Mouse (Mus musculus) heart, postnatal 0 days (tissue): ENCODE data around the gene Ms4a15. TPM values are rescaled to one million over a fixed set of nuclear protein-coding genes. Genes with fewer than 3 reads are reported as not detected.

Experiments
- ATAC-seq: fragments of 200-750 bp; cut with Nextera tagmentation; 2 replicates; pipeline ENCODE4 v1.8.0; 2017; ENCODE audit warnings: low read depth, moderate number of reproducible peaks, moderate library complexity; ENCODE audit not compliant: insufficient read depth
- DNase-seq: peaks from one replicate; pipeline ENCODE4 v3.0.0-alpha.2; 2016; ENCODE audit warnings: low spot score
- H3K27ac ChIP-seq: fragments of 300-500 bp; sonication (generic); 2 replicates; pipeline ENCODE4 v1.5.1; 2014; ENCODE audit warnings: low read depth, mild to moderate bottlenecking
- H3K27me3 ChIP-seq: fragments of 300-500 bp; sonication (generic); 2 replicates; pipeline ENCODE4 v1.6.1; 2014; ENCODE audit warnings: low read length, mixed read lengths; ENCODE audit not compliant: control insufficient read depth, insufficient read depth
- H3K36me3 ChIP-seq: fragments of 300-500 bp; sonication (generic); replicated peaks from 2 replicates; pipeline ENCODE4 v1.6.1; 2014; ENCODE audit warnings: low read length, mixed read lengths; ENCODE audit not compliant: control insufficient read depth, insufficient read depth
- H3K4me1 ChIP-seq: fragments of 300-500 bp; sonication (generic); 2 replicates; pipeline ENCODE4 v1.6.1; 2014; ENCODE audit warnings: antibody characterized with exemption; ENCODE audit not compliant: control insufficient read depth, insufficient read depth
- H3K4me2 ChIP-seq: fragments of 300-500 bp; sonication (generic); 2 replicates; pipeline ENCODE4 v1.6.1; 2014; ENCODE audit warnings: low read depth, mild to moderate bottlenecking, low read length, moderate library complexity
- H3K4me3 ChIP-seq: fragments of 300-500 bp; sonication (generic); 2 replicates; pipeline ENCODE4 v1.5.1; 2014; ENCODE audit warnings: low read depth, low read length
- H3K9ac ChIP-seq: fragments of 300-500 bp; sonication (generic); replicated peaks from 2 replicates; pipeline ENCODE4 v1.6.1; 2014; ENCODE audit warnings: low read depth, low read length, mixed read lengths
- H3K9me3 ChIP-seq: fragments of 300-500 bp; sonication (generic); replicated peaks from 2 replicates; pipeline ENCODE4 v1.6.1; 2016; ENCODE audit warnings: low read length; ENCODE audit not compliant: control insufficient read depth
- CTCF ChIP-seq: IDR thresholded peaks from 2 replicates; pipeline ENCODE4 v1.5.1; 2016; ENCODE audit warnings: antibody characterized with exemption, control low read depth, low read depth
- EP300 ChIP-seq: IDR thresholded peaks from 2 replicates; pipeline ENCODE4 v1.6.1; 2016; ENCODE audit warnings: antibody characterized with exemption, low read depth
- WGBS: fragments of 180-500 bp; shearing (Covaris S2); extraction: QIAGEN DNeasy Blood & Tissue Kit; methylation state at CpG from one replicate; pipeline ENCODE4 v1.1.7; 2014; 5-methylcytosine and 5-hydroxymethylcytosine counted together
- polyA plus RNA-seq: library from polyadenylated mRNA; unstranded; fragments of >200 nt; fragmentation: Nextera tagmentation; extraction: Ambion mirVana; gene quantifications from 2 replicates; pipeline ENCODE4 v1.2.1, GENCODE M21; 2015
- total RNA-seq: library from RNA; depleted of rRNA; stranded (reverse); fragments of >200 nt; gene quantifications from 2 replicates; pipeline ENCODE4 v1.2.3, GENCODE M21; 2014; ENCODE audit warnings: low replicate concordance

Ms4a15 gene
- total and polyA plus RNA-seq, 2 experiments from 2014 or later, result not detected

GRCm38 (mm10) chr19:10983146-10983545 lies 9.9 kb downstream of the Ms4a15 start:
- TF ChIP-seq CTCF, result peak; percentile 37; the same call in 1 of the 2 replicates
- no peak for TF ChIP-seq EP300
- H3K4me1 ChIP-seq, result 0 out of 2 replicates have a peak, but pooled peaks cover 4% of the 10 kb centered on the region
- ATAC-seq (no peak), DNase-seq (no peak)
- H3K27ac ChIP-seq, result no peak overlapping the region
- H3K9ac ChIP-seq, result no peak overlapping the region
- 0 out of 2 replicates have a peak overlapping the region, but pooled peaks have one; percentile 21 for H3K4me2 ChIP-seq
- H3K4me3 ChIP-seq, result no peak overlapping the region
- no peaks in the 10 kb centered on the region for H3K27me3 ChIP-seq
- no peaks in the 10 kb centered on the region for H3K9me3 ChIP-seq
- 14% methylated on average over 14 of the region's 14 CpGs for WGBS
- no peaks in the 10 kb centered on the region for H3K36me3 ChIP-seq

GRCm38 (mm10) chr19:10980210-10980609 lies 12.8 kb downstream of the Ms4a15 start:
- Histone ChIP-seq H3K9ac (no peak overlapping the region), H3K4me2 (peak overlapping the region; percentile 44; the same call in 1 of the 2 replicates), H3K9me3 (no peaks in the 10 kb centered on the region), H3K36me3 (no peaks in the 10 kb centered on the region), H3K27me3 (no peaks in the 10 kb centered on the region), H3K4me1 (0 out of 2 replicates have a peak, but pooled peaks cover 4% of the 10 kb centered on the region), H3K27ac (no peak overlapping the region), H3K4me3 (no peak overlapping the region)
- DNase-seq (no peak), ATAC-seq (no peak)
- 68% methylated on average over 5 of the region's 5 CpGs for WGBS
- TF ChIP-seq CTCF (no peak), EP300 (no peak)

DNA sequence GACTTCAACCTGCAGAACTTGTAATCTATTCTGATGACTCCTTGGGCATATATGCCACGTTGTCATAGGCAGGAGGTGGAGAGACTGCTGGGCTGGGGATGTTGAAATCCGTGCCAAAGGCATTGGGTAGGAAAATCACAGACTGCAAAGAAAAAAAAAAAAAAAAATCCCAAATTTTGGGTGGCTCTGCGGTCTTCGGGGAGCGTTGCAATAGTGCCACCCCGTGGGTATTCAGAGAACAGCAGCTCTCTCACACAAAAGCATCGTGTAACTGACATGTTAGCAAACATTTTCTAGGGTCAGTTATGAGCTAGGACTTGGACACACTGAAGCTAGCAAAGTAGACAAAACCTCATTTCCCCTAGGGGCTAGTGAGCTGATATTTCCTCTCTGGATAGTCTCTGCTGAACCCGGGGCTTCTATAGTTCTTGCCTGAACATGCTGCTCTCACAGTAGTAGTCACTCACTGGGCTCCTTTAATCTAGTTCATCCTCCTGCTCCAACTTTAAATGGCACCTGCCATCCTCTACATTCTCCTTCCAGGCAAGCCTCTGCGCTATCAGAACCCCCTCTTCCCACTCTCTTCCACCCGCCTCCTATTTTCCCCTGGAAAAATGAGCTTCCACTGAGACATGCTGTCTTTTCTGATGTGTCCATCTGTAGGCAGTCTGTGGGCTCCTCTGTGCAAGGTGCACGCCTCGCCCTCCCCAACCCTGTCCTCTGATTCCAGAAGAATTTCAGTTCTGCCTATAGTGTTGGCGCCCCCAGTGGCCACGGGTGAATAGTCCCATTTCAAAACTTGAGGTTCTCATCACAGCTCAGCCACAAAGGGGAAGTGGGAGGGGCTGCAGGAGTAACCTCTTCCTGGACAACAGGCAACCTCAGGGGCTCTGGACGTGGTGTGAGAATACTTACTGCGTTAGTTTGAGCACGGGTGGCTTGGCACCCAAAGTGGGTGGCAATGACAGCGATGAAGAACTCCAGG lies 13.6 kb downstream of the Ms4a15 start:
- ATAC-seq (peak; percentile 60), DNase-seq (peak; percentile 59)
- TF ChIP-seq CTCF, result peak; percentile 70
- TF ChIP-seq EP300, result no peak
- Histone ChIP-seq H3K27ac (no peak overlapping the region), H3K27me3 (no peaks in the 10 kb centered on the region), H3K36me3 (no peaks in the 10 kb centered on the region), H3K4me2 (peak overlapping the region; percentile 44), H3K9me3 (no peaks in the 10 kb centered on the region), H3K4me1 (0 out of 2 replicates have a peak, but pooled peaks cover 4% of the 10 kb centered on the region), H3K9ac (0 out of 2 replicates have a peak overlapping the region, but pooled peaks have one; percentile 8), H3K4me3 (no peak overlapping the region)
- 13% methylated on average over 18 of the region's 18 CpGs for WGBS

DNA sequence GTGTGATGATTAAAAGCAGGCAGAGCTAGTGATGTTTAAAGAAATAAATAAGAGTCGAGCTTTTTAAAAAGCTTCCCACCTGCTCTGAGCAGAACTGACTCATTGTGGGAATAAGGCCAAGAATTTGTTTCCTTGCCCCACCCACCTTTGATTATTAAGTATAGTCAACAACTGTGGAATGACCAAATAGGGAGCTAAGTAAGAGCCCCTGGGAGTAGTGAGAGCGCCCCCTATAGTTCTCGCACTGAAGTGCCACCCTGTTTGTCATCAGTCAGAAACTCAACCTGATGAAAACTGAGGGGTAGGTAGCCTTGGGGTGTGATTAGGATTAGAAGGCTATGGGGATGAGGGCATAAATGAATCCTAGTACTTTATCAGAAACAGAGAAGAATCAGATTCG lies 16.7 kb downstream of the Ms4a15 start:
- TF ChIP-seq CTCF (peak; percentile 23; the same call in 1 of the 2 replicates), EP300 (no peak)
- H3K4me3 ChIP-seq, result no peak overlapping the region
- no peak overlapping the region for H3K27ac ChIP-seq
- H3K9ac ChIP-seq, result no peak overlapping the region
- no peak overlapping the region for H3K4me2 ChIP-seq
- H3K36me3 ChIP-seq, result no peaks in the 10 kb centered on the region
- no peak for ATAC-seq
- no peaks in the 10 kb centered on the region for H3K9me3 ChIP-seq
- H3K4me1 ChIP-seq, result 0 out of 2 replicates have a peak, but pooled peaks cover 4% of the 10 kb centered on the region
- 47% methylated on average over 4 of the region's 4 CpGs for WGBS
- H3K27me3 ChIP-seq, result no peaks in the 10 kb centered on the region
- DNase-seq, result peak; percentile 17

- Histone ChIP-seq H3K4me3 (no peak overlapping the region), H3K9me3 (no peaks in the 10 kb centered on the region), H3K9ac (no peak overlapping the region), H3K27ac (no peak overlapping the region), H3K36me3 (no peaks in the 10 kb centered on the region), H3K4me1 (0 out of 2 replicates have a peak, but pooled peaks cover 4% of the 10 kb centered on the region), H3K4me2 (no peak overlapping the region), H3K27me3 (no peaks in the 10 kb centered on the region)
- DNase-seq (no peak), ATAC-seq (no peak)
- WGBS, result 61% methylated on average over 2 of the region's 2 CpGs
- TF ChIP-seq CTCF (no peak), EP300 (no peak)
Measured at GRCm38 (mm10) chr19:10975187-10975586, 17.9 kb downstream of the Ms4a15 start.
